Mouse (Mus musculus): Measurements from ENCODE around the gene Fam3b. TPM values are rescaled to one million over a fixed set of nuclear protein-coding genes. Genes with fewer than 3 reads are reported as not detected.

Fam3b gene
- polyA plus RNA-seq, 1 experiment from 2014 or later, result not detected

DNA sequence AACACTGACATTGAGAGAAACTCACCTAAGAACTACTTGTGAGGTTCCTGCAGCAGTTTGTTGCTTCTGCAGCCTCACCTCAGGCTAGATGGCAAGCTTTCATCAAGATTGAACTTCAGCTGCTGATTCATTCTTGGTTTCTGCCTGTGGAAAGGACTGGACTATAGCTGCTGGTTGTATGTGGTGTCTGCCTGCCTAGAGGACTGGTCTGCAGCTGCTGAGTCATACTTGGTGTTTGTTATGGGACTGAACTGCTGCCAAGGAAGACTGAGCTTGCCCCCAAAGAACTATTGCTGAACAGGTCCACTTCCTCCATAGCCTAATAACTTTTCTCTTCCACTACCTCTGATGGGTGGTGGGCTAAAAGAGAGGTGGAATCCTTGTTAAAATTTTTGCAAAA, 67.2 kb downstream of the Fam3b start:
- Histone ChIP-seq H3K9me3 (ENCODE audit: control insufficient read depth, low read length) (no peaks in the 10 kb centered on the region), H3K4me3 (replicated peaks; ENCODE audit: low read depth, low read length) (no peak overlapping the region), H3K4me1 (ENCODE audit: control insufficient read depth, insufficient read depth, low read length) (no peaks in the 10 kb centered on the region), H3K27ac (replicated peaks; ENCODE audit: low read depth, low read length) (no peak overlapping the region), H3K9ac (replicated peaks; ENCODE audit: low read length) (no peak overlapping the region), H3K27me3 (ENCODE audit: control insufficient read depth, insufficient read depth, low read length) (no peaks in the 10 kb centered on the region), H3K36me3 (ENCODE audit: control insufficient read depth, insufficient read depth, low read length) (no peaks in the 10 kb centered on the region), H3K4me2 (ENCODE audit: low read length) (no peak overlapping the region)
- ATAC-seq (ENCODE audit: low FRiP score, low TSS enrichment) (no peak), DNase-seq (no peak)

DNA sequence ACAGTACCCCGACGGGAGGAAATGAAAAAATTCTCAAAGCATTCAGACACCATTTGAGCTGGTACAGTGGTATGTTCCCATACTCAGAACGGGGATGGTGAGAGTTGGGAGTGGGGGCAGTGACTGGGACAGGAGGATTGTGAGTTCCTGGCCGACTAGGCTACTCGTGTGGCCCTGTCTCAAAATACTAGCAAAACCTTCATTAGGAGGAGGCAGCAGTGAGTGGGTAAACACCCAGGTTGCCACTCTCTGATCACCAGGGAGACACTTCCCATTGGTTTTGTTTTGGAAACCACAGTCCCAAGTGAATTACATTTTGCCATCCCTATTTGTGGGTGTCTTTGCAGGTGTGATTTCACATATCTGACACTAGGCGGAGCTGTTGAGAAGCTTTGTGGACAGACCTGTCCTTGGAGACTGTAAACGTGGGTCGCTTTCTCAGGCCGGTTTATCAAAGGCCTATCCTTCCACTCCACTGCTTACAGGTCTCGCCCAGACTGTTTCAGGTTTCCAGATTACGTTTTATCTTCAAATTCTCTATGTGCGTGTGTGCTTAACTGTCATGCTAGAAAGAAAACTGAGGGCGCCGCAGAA, 70.8 kb downstream of the Fam3b start:
- Histone ChIP-seq H3K27ac (replicated peaks; ENCODE audit: low read depth, low read length) (no peak overlapping the region), H3K4me3 (replicated peaks; ENCODE audit: low read depth, low read length) (no peak overlapping the region), H3K9ac (replicated peaks; ENCODE audit: low read length) (no peak overlapping the region), H3K36me3 (ENCODE audit: control insufficient read depth, insufficient read depth, low read length) (no peaks in the 10 kb centered on the region), H3K4me1 (ENCODE audit: control insufficient read depth, insufficient read depth, low read length) (no peaks in the 10 kb centered on the region), H3K9me3 (ENCODE audit: control insufficient read depth, low read length) (no peaks in the 10 kb centered on the region), H3K4me2 (ENCODE audit: low read length) (no peak overlapping the region), H3K27me3 (ENCODE audit: control insufficient read depth, insufficient read depth, low read length) (no peaks in the 10 kb centered on the region)
- WGBS, result 55% methylated on average over 14 of the region's 14 CpGs
- DNase-seq, result peak; percentile 85
- ATAC-seq (ENCODE audit: low FRiP score, low TSS enrichment), result no peak

DNA sequence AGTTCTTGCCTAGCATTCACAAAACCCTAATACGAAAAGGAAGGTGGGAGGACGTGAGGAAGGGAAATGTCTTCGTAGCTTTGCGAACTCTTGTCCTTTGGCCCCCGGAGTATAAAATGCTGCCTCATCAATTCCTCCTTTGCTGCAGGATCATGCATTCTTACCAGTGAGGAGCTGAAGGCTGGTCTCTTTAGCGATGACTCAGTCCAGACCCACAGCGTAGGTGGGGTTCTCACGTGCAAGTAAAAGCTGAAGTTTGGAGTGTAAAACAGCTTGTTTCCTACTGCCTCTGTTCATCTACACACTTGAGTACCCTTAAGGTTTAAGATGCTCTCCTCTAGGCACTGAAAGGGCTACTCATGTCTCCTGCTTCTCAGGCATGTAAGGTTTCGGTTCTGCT, 72.6 kb downstream of the Fam3b start:
- 89% methylated on average over 9 of the region's 9 CpGs for WGBS

DNA sequence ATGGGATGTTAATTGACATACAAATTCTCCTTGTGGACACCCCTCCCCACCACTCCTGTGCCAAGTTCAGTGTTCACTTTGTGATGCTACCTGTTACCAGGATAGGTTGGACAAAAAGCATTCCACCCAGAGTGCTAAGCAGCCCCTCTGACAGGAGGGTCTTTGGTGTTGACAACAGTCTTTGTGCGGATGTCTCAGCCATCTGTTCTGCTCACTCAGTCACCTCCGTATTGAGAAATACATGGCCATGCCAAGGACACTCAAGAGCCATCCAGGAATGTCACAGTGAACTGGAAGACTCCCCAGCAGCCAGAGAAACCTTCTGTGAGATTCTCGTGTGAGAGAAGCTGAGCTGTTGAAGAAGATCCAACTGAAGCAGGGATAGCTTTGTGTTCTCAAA, 76.4 kb downstream of the Fam3b start:
- 72% methylated on average over 3 of the region's 3 CpGs for WGBS
- no peaks in the 10 kb centered on the region for H3K36me3 ChIP-seq (ENCODE audit: control insufficient read depth, insufficient read depth, low read length)
- H3K4me3 ChIP-seq (replicated peaks; ENCODE audit: low read depth, low read length), result no peak overlapping the region
- H3K27ac ChIP-seq (replicated peaks; ENCODE audit: low read depth, low read length), result no peak overlapping the region
- DNase-seq (no peak), ATAC-seq (ENCODE audit: low FRiP score, low TSS enrichment) (no peak)
- no peaks in the 10 kb centered on the region for H3K27me3 ChIP-seq (ENCODE audit: control insufficient read depth, insufficient read depth, low read length)
- H3K4me1 ChIP-seq (ENCODE audit: control insufficient read depth, insufficient read depth, low read length), result no peaks in the 10 kb centered on the region
- H3K4me2 ChIP-seq (ENCODE audit: low read length), result no peak overlapping the region
- no peaks in the 10 kb centered on the region for H3K9me3 ChIP-seq (ENCODE audit: control insufficient read depth, low read length)
- H3K9ac ChIP-seq (replicated peaks; ENCODE audit: low read length), result no peak overlapping the region

More for the DNA sequence above, 72.6 kb downstream of the Fam3b start:
- Histone ChIP-seq H3K4me1 (ENCODE audit: control insufficient read depth, insufficient read depth, low read length) (no peaks in the 10 kb centered on the region), H3K27me3 (ENCODE audit: control insufficient read depth, insufficient read depth, low read length) (no peaks in the 10 kb centered on the region), H3K9ac (replicated peaks; ENCODE audit: low read length) (no peak overlapping the region), H3K4me3 (replicated peaks; ENCODE audit: low read depth, low read length) (no peak overlapping the region), H3K36me3 (ENCODE audit: control insufficient read depth, insufficient read depth, low read length) (no peaks in the 10 kb centered on the region), H3K4me2 (ENCODE audit: low read length) (no peak overlapping the region), H3K9me3 (ENCODE audit: control insufficient read depth, low read length) (no peaks in the 10 kb centered on the region), H3K27ac (replicated peaks; ENCODE audit: low read depth, low read length) (no peak overlapping the region)
- DNase-seq, result no peak
- no peak for ATAC-seq (ENCODE audit: low FRiP score, low TSS enrichment)

DNA sequence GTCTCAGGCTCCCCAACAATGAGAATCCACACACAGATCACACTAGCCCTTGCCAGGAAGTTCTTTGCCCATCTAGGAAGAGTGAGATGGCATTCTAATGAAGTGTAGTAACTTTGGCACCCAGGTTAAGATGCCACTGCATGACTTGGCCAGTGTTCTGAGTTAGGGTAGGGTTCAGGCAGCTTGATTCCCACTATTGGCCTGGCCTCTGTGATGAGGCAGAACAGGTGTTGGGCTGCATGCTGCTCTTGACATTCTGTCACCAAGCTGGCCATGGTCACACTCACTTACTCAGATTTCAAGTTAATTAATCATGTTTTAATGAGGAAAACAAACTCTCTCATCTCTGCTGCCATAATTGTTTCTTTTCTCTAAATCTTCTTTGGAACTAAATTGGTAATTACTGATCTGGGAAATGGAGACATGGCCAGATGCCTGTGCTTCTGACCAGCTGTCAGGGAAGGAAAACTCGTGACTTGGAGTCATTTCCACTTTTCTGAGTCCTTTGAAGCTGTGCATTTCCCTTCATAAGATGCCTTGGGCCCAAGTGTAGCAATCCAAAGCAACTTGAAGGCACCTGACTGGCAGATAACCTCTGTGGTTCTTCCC, 77.1 kb downstream of the Fam3b start:
- DNase-seq (no peak), ATAC-seq (ENCODE audit: low FRiP score, low TSS enrichment) (no peak)
- H3K4me1 ChIP-seq (ENCODE audit: control insufficient read depth, insufficient read depth, low read length), result no peaks in the 10 kb centered on the region
- no peak overlapping the region for H3K9ac ChIP-seq (replicated peaks; ENCODE audit: low read length)
- H3K27ac ChIP-seq (replicated peaks; ENCODE audit: low read depth, low read length), result no peak overlapping the region
- H3K27me3 ChIP-seq (ENCODE audit: control insufficient read depth, insufficient read depth, low read length), result no peaks in the 10 kb centered on the region
- H3K9me3 ChIP-seq (ENCODE audit: control insufficient read depth, low read length), result no peaks in the 10 kb centered on the region
- H3K36me3 ChIP-seq (ENCODE audit: control insufficient read depth, insufficient read depth, low read length), result no peaks in the 10 kb centered on the region
- 65% methylated on average over 1 of the region's 1 CpGs for WGBS
- no peak overlapping the region for H3K4me2 ChIP-seq (ENCODE audit: low read length)
- no peak overlapping the region for H3K4me3 ChIP-seq (replicated peaks; ENCODE audit: low read depth, low read length)

DNA sequence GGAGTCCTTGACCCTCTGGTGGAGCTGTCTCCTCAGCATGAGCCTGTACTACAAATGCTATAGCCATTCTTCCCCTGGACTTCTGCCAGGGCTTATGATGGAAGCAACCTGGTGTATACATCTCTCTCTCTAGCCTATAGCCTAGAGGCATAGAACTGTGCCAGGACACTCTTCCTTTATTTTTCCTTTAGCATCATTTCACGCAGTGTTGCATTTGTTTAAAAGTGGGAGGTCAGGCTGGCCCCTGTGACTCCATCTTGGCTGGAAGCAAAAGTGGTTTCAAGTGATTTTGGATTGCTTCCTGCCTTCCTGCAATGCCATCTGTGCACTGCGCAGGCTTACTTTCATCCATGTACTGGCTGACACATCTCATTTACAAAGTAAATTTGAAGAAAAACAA, 80.4 kb downstream of the Fam3b start:
- no peak overlapping the region for H3K4me3 ChIP-seq (replicated peaks; ENCODE audit: low read depth, low read length)
- no peaks in the 10 kb centered on the region for H3K9me3 ChIP-seq (ENCODE audit: control insufficient read depth, low read length)
- no peaks in the 10 kb centered on the region for H3K36me3 ChIP-seq (ENCODE audit: control insufficient read depth, insufficient read depth, low read length)
- H3K4me1 ChIP-seq (ENCODE audit: control insufficient read depth, insufficient read depth, low read length), result no peaks in the 10 kb centered on the region
- no peak overlapping the region for H3K4me2 ChIP-seq (ENCODE audit: low read length)
- H3K27me3 ChIP-seq (ENCODE audit: control insufficient read depth, insufficient read depth, low read length), result no peaks in the 10 kb centered on the region
- 92% methylated on average over 2 of the region's 2 CpGs for WGBS
- ATAC-seq (ENCODE audit: low FRiP score, low TSS enrichment), result no peak
- H3K9ac ChIP-seq (replicated peaks; ENCODE audit: low read length), result no peak overlapping the region
- H3K27ac ChIP-seq (replicated peaks; ENCODE audit: low read depth, low read length), result no peak overlapping the region
- peak; percentile 2 for DNase-seq

DNA sequence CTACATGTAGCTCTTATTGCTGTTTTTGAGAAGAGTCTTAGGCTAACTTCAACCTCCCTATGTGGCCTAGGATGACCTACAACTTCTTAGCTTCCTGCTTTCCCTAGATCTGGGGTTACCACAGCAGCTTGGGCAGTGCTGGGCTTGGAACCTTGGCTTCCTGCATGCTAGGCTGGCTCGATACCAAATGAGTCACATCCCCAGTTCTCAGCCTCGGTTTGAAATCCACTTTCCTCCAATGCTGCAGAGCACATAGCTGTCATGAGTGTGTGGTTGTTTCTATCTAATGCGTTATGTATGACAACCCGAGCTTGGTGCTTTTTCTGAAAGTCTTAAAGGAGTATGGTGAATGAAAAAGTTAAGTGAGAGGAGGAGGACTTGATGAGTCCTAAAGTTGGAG, 83.3 kb downstream of the Fam3b start:
- no peaks in the 10 kb centered on the region for H3K4me1 ChIP-seq (ENCODE audit: control insufficient read depth, insufficient read depth, low read length)
- no peak overlapping the region for H3K9ac ChIP-seq (replicated peaks; ENCODE audit: low read length)
- no peak for DNase-seq
- 87% methylated on average over 4 of the region's 4 CpGs for WGBS
- H3K4me3 ChIP-seq (replicated peaks; ENCODE audit: low read depth, low read length), result no peak overlapping the region
- ATAC-seq (ENCODE audit: low FRiP score, low TSS enrichment), result no peak
- no peaks in the 10 kb centered on the region for H3K36me3 ChIP-seq (ENCODE audit: control insufficient read depth, insufficient read depth, low read length)
- H3K4me2 ChIP-seq (ENCODE audit: low read length), result no peak overlapping the region
- no peak overlapping the region for H3K27ac ChIP-seq (replicated peaks; ENCODE audit: low read depth, low read length)
- no peaks in the 10 kb centered on the region for H3K27me3 ChIP-seq (ENCODE audit: control insufficient read depth, insufficient read depth, low read length)
- H3K9me3 ChIP-seq (ENCODE audit: control insufficient read depth, low read length), result no peaks in the 10 kb centered on the region

DNA sequence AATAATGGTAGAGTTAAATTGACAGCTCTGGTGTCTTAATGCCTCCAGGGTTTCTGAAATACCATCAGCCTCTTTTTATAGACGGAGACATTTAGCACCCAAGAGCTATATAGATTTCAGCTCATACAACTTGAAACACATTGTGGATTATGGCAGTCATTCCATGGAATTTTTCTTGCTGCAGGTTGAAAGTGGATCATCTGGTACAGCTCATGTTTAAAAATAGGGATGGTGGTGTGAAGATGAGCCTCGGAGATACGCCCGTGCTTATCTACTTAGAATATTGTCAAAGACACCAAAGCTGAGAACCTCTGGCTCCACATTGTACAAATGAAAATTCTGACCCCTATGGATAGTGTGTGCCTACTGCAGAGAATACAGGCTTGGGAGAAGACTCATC, 84.5 kb downstream of the Fam3b start:
- ATAC-seq (ENCODE audit: low FRiP score, low TSS enrichment) (no peak), DNase-seq (no peak)
- H3K27me3 ChIP-seq (ENCODE audit: control insufficient read depth, insufficient read depth, low read length), result no peaks in the 10 kb centered on the region
- no peaks in the 10 kb centered on the region for H3K4me1 ChIP-seq (ENCODE audit: control insufficient read depth, insufficient read depth, low read length)
- H3K36me3 ChIP-seq (ENCODE audit: control insufficient read depth, insufficient read depth, low read length), result no peaks in the 10 kb centered on the region
- no peak overlapping the region for H3K27ac ChIP-seq (replicated peaks; ENCODE audit: low read depth, low read length)
- WGBS, result 95% methylated on average over 4 of the region's 4 CpGs
- H3K9me3 ChIP-seq (ENCODE audit: control insufficient read depth, low read length), result no peaks in the 10 kb centered on the region
- H3K4me2 ChIP-seq (ENCODE audit: low read length), result no peak overlapping the region
- H3K4me3 ChIP-seq (replicated peaks; ENCODE audit: low read depth, low read length), result no peak overlapping the region
- H3K9ac ChIP-seq (replicated peaks; ENCODE audit: low read length), result no peak overlapping the region

DNA sequence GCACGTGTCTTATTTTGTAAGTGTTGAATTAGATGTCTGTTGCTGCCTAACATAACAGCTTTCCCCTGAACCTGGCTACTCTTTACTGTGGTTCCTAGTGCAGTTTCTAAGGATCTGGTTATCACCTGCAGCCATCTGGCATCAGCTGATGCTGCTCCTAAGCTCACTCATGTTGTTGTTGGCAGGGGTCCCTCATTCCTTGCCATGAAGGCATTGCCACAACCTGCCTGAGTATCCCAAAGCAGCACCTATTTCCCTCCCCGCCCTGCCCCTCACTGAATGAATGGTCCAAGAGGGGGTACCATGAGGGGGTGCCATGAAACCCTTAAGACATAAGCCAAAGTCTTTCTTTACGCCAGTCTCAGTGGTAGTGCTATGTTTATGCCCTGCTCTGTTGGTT, 86.6 kb downstream of the Fam3b start:
- H3K27me3 ChIP-seq (ENCODE audit: control insufficient read depth, insufficient read depth, low read length), result no peaks in the 10 kb centered on the region
- H3K27ac ChIP-seq (replicated peaks; ENCODE audit: low read depth, low read length), result no peak overlapping the region
- no peaks in the 10 kb centered on the region for H3K36me3 ChIP-seq (ENCODE audit: control insufficient read depth, insufficient read depth, low read length)
- H3K4me3 ChIP-seq (replicated peaks; ENCODE audit: low read depth, low read length), result no peak overlapping the region
- WGBS, result 85% methylated on average over 3 of the region's 3 CpGs
- H3K9ac ChIP-seq (replicated peaks; ENCODE audit: low read length), result no peak overlapping the region
- no peak overlapping the region for H3K4me2 ChIP-seq (ENCODE audit: low read length)
- DNase-seq, result no peak
- no peak for ATAC-seq (ENCODE audit: low FRiP score, low TSS enrichment)
- H3K4me1 ChIP-seq (ENCODE audit: control insufficient read depth, insufficient read depth, low read length), result no peaks in the 10 kb centered on the region
- H3K9me3 ChIP-seq (ENCODE audit: control insufficient read depth, low read length), result no peaks in the 10 kb centered on the region

All from midbrain, embryonic 14.5 days (tissue).